Mouse (Mus musculus): ENCODE data around the gene Omt2a.
A peak's percentile ranks its signal among the peaks of the same experiment; 100 is the strongest.
"Not testable (repeated sequence)": the region's sequence is repeated elsewhere in the genome, so short reads cannot be mapped to it uniquely, and the experiment has no call there.

Gene Omt2a

DNA sequence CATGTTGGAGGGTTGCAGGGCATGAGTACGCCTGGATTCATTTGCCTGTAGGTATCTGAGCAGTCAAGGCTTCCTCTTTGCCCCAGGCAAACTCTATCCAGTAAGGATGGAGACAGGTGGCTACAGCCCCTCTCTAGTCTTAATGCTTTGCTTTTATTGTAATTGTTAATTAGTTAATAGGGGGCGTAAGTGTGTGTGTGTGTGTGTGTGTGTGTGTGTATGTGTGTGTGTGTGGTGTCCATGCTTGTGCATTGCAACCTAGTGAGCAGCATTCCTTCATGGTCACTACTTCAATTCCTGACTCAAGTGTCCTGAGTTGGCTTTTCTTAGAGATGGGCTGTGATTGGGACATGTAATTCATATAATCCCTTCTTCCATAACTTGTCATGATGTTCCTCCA, at the start of gene Omt2a:
Omt2a (minus strand) TSS at position 101 of the 400 bp plus-strand sequence.
- DNase-seq: no peak

DNA sequence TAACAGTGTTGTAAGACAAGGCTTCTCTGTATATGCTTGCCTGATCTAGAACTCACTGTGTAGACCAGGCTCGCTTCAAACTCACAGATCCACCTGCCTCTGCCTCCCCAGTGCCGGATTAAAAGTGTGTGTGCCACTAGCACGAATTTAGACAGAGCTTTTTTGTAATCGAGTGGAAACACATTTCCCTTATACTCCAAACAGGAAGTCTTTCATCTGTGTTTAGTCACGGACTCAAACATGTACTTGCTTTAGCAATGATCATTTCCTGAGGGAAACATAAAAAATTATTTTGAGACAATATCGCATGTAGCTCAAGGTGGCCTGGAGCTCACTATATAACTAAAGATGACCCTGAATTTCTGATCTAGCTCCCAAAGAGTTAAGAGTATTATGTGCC, 48.8 kb upstream of the Omt2a start:
- no peak for DNase-seq

DNA sequence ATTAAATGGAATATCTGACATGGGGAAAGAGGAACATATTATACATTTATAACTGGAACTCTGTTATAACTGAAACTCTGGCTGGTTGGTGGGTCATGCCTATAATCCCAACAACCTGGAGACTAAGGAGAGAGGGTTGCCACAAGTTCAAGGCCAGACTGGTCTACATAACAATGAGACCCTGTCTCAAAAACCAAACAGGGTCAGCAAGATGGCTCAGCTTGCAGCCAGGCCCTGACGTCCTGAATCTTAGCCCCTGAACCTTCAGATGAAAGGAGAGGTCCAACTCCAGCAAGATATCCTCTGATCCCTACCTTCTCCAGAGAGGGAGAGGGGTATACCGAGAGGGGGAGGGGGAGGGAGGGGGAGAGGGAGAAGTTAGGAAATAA, 45.9 kb upstream of the Omt2a start:
- DNase-seq: no peak

DNA sequence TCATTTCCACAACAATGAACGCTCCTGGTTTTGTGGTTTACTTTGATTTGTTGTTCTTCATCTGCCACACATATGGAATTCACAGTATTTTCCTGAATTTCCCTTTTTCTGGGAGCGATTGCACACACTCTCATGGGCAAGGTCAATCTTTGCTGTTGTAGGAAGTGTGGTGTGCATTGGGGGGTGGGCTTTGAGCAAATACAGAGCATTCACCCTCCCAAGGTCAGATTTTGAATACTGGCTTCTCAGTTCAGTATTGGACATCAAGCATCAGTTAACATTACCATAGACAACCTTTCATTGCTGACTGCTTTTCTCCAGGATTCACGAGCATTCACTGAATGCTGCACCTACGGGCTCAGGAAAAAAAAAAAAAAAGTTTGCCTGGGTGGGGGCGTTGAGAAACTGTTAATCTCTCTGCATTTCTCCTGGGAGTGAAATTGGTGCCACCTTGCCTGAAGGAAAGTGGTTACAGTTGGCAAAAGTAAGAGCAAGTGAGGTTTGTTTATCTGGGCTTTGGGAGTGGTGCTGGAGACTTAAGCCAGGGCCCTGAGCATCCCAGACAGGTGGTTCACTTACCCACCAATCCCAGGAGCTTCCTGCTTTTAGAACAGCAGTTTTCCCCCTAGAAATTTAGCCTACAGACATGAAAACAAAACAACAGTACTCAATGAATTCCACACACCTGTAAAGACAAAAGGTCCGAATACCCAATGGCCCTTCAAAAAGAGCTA, 45.3 kb upstream of the Omt2a start:
- no peak for DNase-seq

DNA sequence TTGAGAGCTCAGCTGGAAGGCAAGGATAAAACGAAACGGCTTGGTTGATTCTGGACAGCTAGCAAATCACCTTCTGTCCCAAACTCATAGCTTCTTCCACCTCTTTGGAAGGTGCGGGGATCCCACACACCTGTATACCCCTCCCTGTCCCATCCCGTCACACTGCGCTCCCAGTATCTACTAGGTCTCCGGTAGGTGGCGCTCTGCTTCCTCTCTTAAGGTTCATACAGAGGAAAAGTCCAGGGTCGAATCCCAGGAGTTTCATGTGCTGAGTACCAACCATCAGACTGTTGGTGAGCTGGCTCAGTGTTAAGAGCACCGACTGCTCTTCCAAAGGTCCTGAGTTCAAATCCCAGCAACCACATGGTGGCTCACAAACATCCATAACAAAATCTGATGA, 43.5 kb upstream of the Omt2a start:
- peak; percentile 83 for DNase-seq

DNA sequence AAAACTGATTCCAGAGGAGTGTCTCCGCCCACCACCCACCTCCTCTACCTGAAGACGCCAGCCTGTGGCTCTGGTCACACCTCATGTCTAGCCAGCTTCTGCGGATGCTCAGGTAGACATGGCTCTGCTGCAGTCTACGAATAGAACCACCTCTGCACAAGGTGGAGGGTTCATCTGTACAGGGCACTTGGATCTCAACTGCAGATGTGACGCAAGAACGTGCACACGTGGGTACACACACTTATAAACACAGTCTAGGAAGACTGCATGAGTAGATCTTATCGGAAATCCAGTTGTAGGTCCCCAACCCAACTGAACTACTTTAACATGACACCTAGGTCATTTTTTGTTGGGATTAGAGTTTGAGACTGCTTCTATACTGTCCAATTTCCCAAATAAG, 41.0 kb upstream of the Omt2a start, which contains the start of gene Gsta2:
Gsta2 (minus strand) TSS at position 178 of the 400 bp plus-strand sequence.
- DNase-seq: no peak

DNA sequence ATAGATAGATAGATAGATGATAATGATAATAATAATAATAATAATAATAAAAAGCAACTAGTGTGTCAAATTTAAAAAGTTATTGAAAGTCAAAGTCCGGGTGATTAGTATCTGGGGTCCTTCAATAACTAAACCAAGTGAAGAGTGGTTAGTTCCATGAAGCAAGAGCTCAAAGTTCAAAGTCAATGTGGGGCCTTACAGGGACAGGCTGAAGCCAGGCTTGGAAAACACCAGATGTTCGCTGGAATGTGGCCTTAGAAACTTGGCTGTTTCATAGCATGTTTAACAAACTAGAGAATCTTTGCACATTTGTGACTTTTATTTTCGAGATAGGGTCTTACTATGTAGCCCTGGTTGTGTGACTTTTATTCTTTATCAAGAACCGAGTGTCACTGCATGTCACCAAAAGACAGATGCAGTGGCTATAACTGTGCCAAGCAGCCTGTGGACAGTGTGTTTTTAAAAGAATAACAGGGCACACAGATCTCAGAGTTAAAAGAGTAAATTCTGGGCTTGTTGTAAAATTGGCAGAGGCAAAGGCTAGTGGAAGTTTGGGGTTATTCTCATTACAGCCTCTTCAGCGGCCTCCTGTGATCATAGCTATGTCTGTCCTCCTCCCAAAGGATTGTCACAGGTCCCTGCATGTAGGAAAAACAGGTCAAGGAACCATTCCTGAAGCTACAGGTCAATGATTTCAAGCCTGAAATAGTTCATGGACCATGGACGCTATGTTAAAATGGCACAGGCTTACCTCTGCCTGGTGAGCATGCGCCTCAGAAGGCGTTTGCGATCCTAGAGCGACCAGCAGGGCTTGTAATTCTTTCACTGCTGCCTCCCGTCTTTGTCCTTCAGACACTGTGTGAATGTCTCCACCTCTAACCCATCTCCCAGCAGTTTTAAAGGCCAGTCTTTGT, 40.3 kb upstream of the Omt2a start:
- DNase-seq: no peak

DNA sequence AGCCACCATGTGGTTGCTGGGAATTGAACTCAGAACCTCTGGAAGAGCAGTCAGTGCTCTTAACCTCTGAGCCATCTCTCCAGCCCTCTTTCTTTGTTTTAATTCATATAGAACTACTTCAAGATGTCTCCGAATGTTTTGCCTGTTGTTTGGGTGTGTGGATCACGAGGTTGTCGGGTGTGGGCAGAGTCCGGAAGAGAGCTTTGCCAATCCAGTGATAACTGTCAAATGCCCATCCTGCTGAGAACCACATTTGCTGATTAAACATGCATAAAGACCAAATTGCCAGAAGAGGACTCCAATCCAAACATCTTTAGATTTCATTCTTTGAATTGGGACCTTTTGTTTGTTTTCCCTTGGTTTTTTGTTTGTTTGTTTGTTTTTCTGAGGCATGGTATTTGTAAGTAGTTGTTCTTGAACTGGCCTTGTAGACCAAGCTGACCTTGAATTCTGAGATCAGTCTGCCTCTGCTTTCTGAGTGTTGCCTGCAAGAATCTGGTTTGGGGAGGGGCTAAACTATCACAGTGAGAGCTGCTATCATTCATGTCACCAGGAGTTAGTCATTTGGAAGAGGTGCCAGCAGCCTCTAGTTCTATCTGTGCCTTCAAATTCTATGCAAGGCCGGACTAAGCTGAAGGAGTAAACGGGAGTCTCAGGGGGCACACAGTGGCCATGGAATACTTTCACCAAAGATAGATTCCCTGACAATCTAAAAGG, 37.1 kb upstream of the Omt2a start:
- no peak for DNase-seq

DNA sequence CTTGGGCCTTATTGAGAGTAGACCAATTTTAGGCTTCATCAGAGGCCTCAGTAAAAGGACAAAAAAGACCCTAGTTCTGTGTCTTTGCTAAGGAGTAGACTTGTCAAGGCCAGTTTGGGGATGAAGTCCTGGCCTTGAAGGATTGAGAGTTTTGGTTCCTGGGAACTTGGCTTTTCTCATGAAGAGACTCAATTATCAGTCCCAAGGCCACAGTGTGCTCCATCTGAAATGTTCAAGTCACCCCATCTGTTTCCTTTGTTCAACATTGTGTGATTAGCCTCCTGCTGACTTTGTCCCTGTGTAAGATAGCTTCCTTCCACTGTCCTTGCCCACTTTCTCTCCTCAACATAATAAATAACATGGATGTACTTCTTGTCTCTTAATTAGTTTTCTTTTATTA, 35.4 kb upstream of the Omt2a start:
- DNase-seq: not testable (repeated sequence)

DNA sequence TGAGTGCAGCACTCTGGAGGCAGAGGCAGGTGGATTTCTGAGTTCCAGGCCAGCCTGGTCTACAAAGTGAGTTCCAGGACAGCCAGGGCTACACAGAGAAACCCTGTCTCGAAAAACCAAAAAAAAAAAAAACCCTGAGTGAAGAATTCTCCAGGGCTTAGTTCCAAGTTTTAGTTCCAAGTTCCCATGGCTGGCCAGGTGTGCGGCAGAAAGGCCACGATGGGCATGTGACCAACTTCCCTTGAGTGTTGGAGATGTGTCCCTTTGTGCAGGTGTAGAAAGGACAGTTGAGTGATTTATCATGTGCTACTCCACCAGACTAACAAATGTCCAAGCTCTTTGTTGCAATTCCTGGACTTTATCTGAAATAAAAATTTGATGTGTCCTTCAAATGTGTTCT, 34.5 kb upstream of the Omt2a start:
- DNase-seq: not testable (repeated sequence)

DNA sequence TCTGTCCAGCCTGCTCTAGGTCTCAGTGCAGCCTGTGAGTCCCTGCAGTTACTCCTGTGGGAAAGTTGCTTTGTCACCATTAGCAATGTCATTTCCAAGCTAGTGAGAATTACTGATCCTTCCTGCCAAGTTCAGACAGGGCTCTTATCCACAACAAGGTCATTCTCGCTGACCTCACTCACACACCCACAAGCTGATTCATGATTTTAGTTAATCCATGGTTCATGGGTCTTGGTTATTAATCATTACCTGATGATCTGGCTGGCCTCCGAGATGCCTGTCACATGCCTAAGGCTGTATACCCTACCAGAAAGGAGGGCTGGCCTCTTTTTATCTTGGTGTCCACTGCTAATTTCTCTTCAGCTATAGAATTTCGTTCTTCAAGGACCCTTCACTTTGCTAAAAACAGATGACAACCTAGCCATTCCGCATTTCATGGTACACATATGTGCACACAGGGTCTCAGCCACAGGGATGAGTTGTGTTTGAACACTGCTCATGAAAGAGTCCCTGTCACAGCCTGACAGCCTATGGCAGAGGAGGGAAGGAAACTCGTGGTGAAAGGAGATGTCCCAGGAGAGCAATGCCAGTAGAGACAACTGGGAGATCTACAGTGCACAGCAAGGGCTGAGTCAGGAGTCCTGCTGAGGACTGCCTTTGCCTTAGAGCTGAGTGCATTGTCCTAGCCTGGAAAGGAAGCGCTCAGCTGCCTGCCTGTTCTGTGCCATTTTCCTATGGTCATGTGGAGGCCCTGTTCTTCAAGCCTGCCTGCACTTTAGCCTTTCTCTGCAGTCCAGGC, 33.8 kb upstream of the Omt2a start:
- DNase-seq: not testable (repeated sequence)

DNA sequence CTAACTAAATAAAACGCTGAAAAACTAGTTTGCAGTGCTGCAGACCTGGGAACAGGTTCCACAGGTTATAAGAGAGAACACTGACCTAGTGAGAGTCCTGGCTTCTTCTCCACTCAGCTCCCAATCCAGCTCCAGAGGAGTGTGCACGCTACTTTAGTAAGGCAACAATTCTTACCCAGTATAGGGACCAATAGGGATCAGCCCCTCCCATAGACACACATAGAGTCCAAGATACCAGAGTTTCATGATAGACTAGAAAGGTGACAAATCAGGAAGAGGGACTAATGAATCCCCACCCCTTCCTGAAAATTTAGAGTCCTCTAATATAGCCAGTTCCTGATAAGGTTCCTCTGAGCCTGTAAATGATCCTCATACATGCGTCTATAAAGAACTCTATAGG, 32.4 kb upstream of the Omt2a start:
- DNase-seq: peak; percentile 21

DNA sequence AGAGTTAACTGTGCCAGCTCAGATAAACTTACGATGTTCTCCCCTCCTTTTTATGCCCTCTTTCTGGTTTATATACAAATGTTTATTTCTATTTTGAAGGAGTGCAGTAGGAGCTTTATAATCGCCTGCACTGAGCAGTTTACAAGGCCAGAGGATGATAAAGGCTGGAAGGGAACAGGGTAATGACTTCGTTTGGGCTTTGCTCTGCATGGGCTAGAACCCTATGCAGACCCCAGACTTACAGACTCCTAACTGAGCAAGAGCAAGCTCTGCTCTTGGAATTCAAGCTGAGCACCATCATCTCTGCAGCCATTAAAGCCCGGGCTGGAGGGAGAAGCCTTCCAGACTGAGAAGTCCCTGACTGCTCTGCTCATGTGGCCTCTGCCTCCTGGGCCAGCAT, 30.6 kb upstream of the Omt2a start:
- not testable (repeated sequence) for DNase-seq

DNA sequence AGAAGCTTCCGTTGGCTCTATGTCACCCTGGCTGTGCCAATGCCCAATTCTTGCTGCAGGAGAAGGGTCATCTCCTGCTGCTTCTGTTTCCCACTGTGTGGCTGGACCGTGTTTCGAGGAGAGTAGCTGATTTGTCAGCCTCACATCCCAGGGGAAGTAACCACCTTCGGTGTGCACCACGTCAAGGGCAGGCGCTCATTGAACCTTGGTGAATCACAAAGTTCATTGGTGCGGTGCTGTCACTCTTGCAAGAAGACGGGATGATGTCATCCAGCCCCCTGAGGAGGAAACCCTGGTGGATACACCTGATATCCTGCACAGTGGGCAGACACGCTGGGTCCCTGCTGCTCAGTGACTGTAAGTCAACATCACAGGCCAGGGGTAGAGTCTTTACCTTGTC, 28.5 kb upstream of the Omt2a start:
- DNase-seq: not testable (repeated sequence)

DNA sequence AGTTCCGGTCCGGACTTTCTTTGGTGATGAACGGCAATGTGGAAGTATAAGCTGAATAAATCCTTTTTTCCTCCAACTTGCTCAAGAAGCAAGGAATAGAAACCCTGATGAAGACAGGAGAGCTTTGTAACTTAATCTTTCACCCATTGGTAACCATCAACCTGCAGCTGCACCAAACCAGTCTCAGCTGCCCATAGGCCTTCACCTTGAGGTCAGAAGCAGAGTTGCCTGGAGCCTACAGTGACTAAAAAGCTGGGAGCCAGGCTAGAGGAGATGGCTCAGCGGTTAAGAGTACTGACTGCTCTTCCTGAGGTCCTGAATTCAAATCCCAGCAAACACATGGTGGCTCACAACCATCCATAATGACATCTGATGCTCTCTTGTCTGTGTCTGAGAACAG, 27.9 kb upstream of the Omt2a start:
- DNase-seq: not testable (repeated sequence)

DNA sequence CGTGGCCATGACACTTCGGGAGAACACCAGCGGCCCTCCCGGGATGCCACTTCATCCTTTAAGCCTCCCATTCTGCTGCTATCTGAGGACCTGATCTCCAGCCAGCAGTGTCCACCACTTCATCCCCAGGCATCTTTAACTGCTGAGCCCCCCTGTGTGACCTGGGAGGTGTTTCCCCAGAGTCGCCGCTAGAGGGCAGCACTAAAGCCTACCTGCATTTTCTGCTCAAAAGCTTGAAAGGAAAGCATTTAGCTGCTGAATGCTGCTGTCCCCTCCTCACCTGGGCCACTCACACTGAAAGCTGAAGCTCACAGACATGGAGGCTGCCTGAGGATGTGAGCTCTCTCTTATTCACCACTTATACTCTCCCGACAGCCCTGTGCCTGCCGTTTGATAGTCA, 25.7 kb upstream of the Omt2a start:
- peak; percentile 21 for DNase-seq

DNA sequence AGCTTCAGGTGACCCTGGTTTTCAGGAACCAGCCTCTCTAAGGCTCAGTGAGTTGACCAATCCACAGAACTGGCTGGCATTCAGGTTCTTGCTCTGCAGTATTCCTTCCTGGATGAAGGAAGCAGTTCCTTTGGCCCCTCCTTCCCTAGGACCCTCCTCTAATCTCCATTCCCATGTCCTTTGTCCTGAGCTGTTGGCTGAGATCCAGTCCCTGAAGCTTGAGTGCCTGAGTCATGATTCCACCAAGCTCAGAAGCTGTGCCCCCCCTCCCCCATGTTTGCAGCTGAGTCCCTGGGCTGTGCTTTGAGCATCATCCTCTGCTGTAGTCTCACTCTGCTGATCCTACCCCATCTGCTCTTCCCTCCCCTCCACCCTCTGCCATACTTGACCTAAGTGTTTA, 22.5 kb upstream of the Omt2a start:
- not testable (repeated sequence) for DNase-seq

DNA sequence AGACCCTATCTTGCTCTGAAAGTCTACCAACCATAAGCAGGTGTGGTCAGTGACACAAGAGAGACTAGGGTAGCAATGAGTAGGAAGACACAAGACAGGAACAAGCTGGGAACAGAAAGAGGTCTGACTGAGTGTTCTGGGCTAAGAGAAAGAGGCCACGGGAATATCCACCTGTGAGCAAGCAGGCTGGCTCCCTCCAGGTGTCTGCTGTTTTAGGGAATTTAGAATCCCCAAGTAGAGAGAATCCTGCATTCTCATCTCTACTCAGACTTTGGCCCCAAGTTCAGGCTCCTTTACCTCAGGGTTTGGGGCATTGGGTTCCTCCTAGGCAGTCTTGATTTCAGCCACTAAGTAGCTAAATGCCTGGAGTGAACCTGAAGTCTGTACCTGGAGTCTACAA, 12.7 kb upstream of the Omt2a start, which contains the start of gene Omt2b:
Omt2b (plus strand) TSS at position 301 of the 400 bp plus-strand sequence.
- DNase-seq: not testable (repeated sequence)

DNA sequence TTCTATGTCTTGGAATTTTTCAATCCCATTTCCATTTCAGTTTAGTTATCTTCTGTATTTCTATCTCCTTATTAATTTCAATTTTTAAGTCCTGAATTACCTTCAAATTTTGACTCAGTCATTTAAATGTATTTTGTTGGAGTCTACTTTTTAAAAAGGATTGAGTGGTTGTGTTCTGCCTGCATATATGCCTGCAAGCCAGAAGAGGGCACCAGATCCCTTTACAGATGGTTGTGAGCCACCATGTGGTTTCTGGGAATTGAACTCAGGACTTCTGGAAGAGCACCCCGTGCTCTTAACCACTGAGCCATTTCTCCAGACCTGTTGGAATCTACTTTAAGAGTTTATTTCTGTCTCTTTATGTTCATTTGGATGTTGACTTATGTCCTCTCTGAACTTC, 4.9 kb upstream of the Omt2a start:
- no peak for DNase-seq

DNA sequence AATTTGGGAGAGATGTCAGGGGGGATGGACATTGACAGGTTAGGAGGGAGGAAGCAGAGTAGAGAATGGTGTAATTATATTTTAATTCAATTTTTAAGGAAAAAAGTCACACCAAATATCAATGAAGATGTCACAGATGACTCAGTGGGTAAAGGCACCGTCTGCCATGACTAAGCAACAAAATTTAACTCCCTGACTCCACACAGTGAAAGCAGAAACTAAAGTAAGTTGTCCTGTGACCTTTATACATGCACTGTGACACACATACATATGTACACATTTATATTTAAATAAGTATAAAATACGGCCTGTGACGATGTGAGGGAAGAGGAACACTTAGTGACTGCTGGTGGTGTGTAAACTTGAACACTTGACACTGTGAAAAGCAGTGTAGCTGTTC, 6.5 kb downstream of the Omt2a start:
- DNase-seq: not testable (repeated sequence)

DNA sequence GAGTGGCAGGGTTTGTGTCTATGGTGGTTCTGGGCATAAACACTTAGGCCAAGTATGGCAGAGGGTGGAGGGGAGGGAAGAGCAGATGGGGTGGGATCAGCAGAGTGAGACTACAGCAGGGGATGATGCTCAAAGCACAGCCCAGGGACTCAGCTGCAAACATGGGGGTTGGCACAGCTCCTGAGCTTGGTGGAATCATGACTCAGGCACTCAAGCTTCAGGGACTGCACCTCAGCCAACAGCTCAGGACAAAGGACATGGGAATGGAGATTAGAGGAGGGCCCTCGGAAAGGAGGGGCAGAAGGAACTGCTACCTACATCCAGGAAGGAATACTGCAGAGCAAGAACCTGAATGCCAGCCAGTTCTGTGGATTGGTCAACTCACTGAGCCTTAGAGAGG, 15.5 kb downstream of the Omt2a start:
- peak; percentile 15 for DNase-seq

DNA sequence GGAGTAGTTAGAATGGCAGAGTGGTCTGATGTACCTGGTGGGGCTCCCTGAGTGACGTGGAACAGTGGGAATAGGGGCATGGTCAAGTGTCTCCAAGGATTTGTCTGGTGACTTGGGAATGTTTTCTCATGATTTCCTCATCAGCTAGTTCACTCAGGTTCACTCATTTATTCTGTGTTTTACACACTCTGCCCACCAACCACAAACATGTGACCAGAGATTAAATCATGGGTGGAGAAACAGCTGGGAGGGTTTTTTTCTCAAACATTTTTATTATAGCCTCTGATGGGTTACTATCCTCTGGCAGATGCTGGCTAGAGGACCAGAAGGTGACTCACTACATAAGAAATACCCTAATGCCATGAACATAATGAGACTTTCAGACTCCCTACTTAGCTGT, 16.4 kb downstream of the Omt2a start:
- no peak for DNase-seq

Data from lung, postnatal 36 days (tissue).